12 mouse cellular contexts compared by ENCODE assay signal in genomic region chr14:79298314-79298992, GRCm38 (mm10). TPM values are rescaled to one million over a fixed set of nuclear protein-coding genes. Genes with fewer than 3 reads are reported as not detected.
DNase-seq lines count a peak whose midpoint lies in the region; ATAC-seq and TF ChIP-seq lines count a peak whose summit lies in the region.
"Had no signal": no experiment of that assay in that cellular context is flagged by ENCODE, and none has a peak within 500 bp of the region (broad histone marks: within the 10 kb centered on the region; RNA-seq: fewer than 3 reads in every experiment).

No protein-coding gene starts in this region.

- ATAC-seq in forebrain, embryonic 14.5 days = no peak
- ATAC-seq in liver, postnatal 0 days = no peak

- peak overlapping the region; percentile 27 for H3K4me3 ChIP-seq in lung, adult 2 months (replicated peaks; ENCODE audit: extremely low read depth, low read depth, low read length)
- H3K4me3 ChIP-seq in forebrain, embryonic 14.5 days (ENCODE audit: low read depth, low read length) = peak overlapping the region; percentile 16; the same call in 1 of the 2 replicates
- H3K4me3 ChIP-seq in liver, postnatal 0 days (ENCODE audit: low read depth, low read length) = peak overlapping the region; percentile 85
- H3K4me3 ChIP-seq: kidney, embryonic 15.5 days had no signal

- no peak overlapping the region for H3K27ac ChIP-seq in forebrain, embryonic 14.5 days (ENCODE audit: low read depth, low read length)
- H3K27ac ChIP-seq in liver, postnatal 0 days (ENCODE audit: low read depth) = peak overlapping the region; percentile 36
- H3K27ac ChIP-seq: kidney, embryonic 15.5 days had no signal

- TF ChIP-seq POLR2A in lung, adult 2 months (IDR thresholded peaks at IDR 0.05; ENCODE audit: borderline replicate concordance, extremely low read depth, low read depth, low read length) = no peak

- 0 out of 2 replicates have a peak overlapping the region, but pooled peaks have one; percentile 21 for H3K9ac ChIP-seq in forebrain, embryonic 14.5 days (ENCODE audit: low read length)
- H3K9ac ChIP-seq in liver, postnatal 0 days (replicated peaks) = peak overlapping the region; percentile 18; the same call in 1 of the 2 replicates
- H3K9ac ChIP-seq: kidney, embryonic 15.5 days had no signal

- peak; percentile 2 for DNase-seq in adrenal gland, postnatal 14 days
- no peak for DNase-seq in adrenal gland, postnatal 10 days
- no peak for DNase-seq in lung, adult 2 months
- no peak for DNase-seq in lung, postnatal 25 days (ENCODE audit: low spot score)
- DNase-seq in forebrain, embryonic 14.5 days (ENCODE audit: low spot score) = no peak
- no peak for DNase-seq in liver, postnatal 0 days
- DNase-seq in adrenal gland, postnatal 36 days = no peak
- DNase-seq in kidney, postnatal 4 days = no peak
- DNase-seq: cerebellum, adult 2 months had no signal

- H3K9me3 ChIP-seq in forebrain, embryonic 14.5 days (replicated peaks; ENCODE audit: control insufficient read depth, low read length) = no peaks in the 10 kb centered on the region
- no peaks in the 10 kb centered on the region for H3K9me3 ChIP-seq in liver, postnatal 0 days (ENCODE audit: low read length)
- H3K9me3 ChIP-seq: kidney, embryonic 15.5 days had no signal

- no peaks in the 10 kb centered on the region for H3K36me3 ChIP-seq in forebrain, embryonic 14.5 days (ENCODE audit: control insufficient read depth, insufficient read depth, low read length)
- peaks cover 2% of the 10 kb centered on the region; the same call in 1 of the 2 replicates for H3K36me3 ChIP-seq in liver, postnatal 0 days (replicated peaks; ENCODE audit: insufficient read depth, low read length)
- H3K36me3 ChIP-seq: kidney, embryonic 15.5 days had no signal

- H3K4me1 ChIP-seq in lung, adult 2 months (ENCODE audit: control insufficient read depth, insufficient read depth, low read length) = peaks cover 9% of the 10 kb centered on the region
- H3K4me1 ChIP-seq in forebrain, embryonic 14.5 days (ENCODE audit: control insufficient read depth, insufficient read depth, low read length) = peaks cover 6% of the 10 kb centered on the region
- peaks cover 65% of the 10 kb centered on the region for H3K4me1 ChIP-seq in liver, postnatal 0 days (ENCODE audit: insufficient read depth)

- TF ChIP-seq CTCF in lung, adult 2 months (IDR thresholded peaks at IDR 0.05; ENCODE audit: insufficient read depth, low read length) = no peak
- TF ChIP-seq CTCF in liver, postnatal 0 days (IDR thresholded peaks at IDR 0.05; ENCODE audit: low read depth) = no peak

- no peak for TF ChIP-seq EP300 in liver, postnatal 0 days (IDR thresholded peaks at IDR 0.05; ENCODE audit: low read depth)

- H3K4me2 ChIP-seq in forebrain, embryonic 14.5 days (ENCODE audit: low read length) = peak overlapping the region; percentile 39
- peak overlapping the region; percentile 95 for H3K4me2 ChIP-seq in liver, postnatal 0 days (ENCODE audit: low read depth, low read length)
- H3K4me2 ChIP-seq: kidney, embryonic 15.5 days had no signal

- 49% methylated on average over 7 of the region's 7 CpGs for WGBS in lung, adult 2 months
- WGBS in forebrain, embryonic 14.5 days = 61% methylated on average over 7 of the region's 7 CpGs
- 49% methylated on average over 7 of the region's 7 CpGs for WGBS in liver, postnatal 0 days (ENCODE audit: insufficient replicate concordance)

- no peaks in the 10 kb centered on the region for H3K27me3 ChIP-seq in forebrain, embryonic 14.5 days (replicated peaks; ENCODE audit: control insufficient read depth, insufficient read depth, low read length)
- H3K27me3 ChIP-seq in liver, postnatal 0 days (ENCODE audit: insufficient read depth, low read length) = no peaks in the 10 kb centered on the region

RNA-seq across cellular contexts. Expression of gene Rgcc, which starts 3.0 kb away (rescaled TPM):
- total RNA-seq in adrenal gland, postnatal 14 days (2021) = 172 and 203 TPM in 2 replicates
- 100 to 1,000 TPM; 154 to 227 TPM for total RNA-seq in adrenal gland, postnatal 10 days (2021)
- polyA plus RNA-seq in lung, adult 2 months (2012; rRNA removed) = 279 and 648 TPM in 2 replicates
- polyA plus RNA-seq in forebrain, embryonic 14.5 days (2014; fragmentation: Nextera tagmentation; extraction: Ambion mirVana) = 68.7 and 81.5 TPM in 2 replicates
- polyA plus RNA-seq in liver, postnatal 0 days (2015; fragmentation: Nextera tagmentation; extraction: Ambion mirVana) = 98.4 and 102 TPM in 2 replicates
- total RNA-seq in adrenal gland, postnatal 36 days (2021) = 100 to 1,000 TPM; 122 to 238 TPM

RNA-seq across cellular contexts. Expression of gene Zfp957, which starts 51.3 kb away (rescaled TPM):
- total RNA-seq in adrenal gland, postnatal 14 days (2021) = not detected in 2 replicates
- total RNA-seq in adrenal gland, postnatal 10 days (2021) = not detected
- polyA plus RNA-seq in lung, adult 2 months (2012; rRNA removed) = not detected in 2 replicates
- polyA plus RNA-seq in forebrain, embryonic 14.5 days (2014; fragmentation: Nextera tagmentation; extraction: Ambion mirVana) = not detected in 2 replicates
- polyA plus RNA-seq in liver, postnatal 0 days (2015; fragmentation: Nextera tagmentation; extraction: Ambion mirVana) = not detected in 2 replicates
- not detected for total RNA-seq in adrenal gland, postnatal 36 days (2021)
- total RNA-seq: gastrocnemius, adult 18-20 months had no signal
- polyA plus RNA-seq: cerebellum, adult 2 months; thymus, postnatal 0 days had no signal

Comparison
In these comparisons a context has a peak if more than half of its experiments do, and no peak if none do; other contexts are left out.
1. H3K4me3 ChIP-seq: peak in every context shown above with its lines; median percentile 85 in liver, postnatal 0 days; 27 in lung, adult 2 months; 16 in forebrain, embryonic 14.5 days.